Mouse (Mus musculus): ENCODE measurements around the gene Syngr1. TPM values are rescaled to one million over a fixed set of nuclear protein-coding genes. Genes with fewer than 3 reads are reported as not detected.
"Not testable (repeated sequence)": the region's sequence is repeated elsewhere in the genome, so short reads cannot be mapped to it uniquely, and the experiment has no call there.

Gene Syngr1
- polyA plus RNA-seq, 1 experiment = 94.8 TPM

DNA sequence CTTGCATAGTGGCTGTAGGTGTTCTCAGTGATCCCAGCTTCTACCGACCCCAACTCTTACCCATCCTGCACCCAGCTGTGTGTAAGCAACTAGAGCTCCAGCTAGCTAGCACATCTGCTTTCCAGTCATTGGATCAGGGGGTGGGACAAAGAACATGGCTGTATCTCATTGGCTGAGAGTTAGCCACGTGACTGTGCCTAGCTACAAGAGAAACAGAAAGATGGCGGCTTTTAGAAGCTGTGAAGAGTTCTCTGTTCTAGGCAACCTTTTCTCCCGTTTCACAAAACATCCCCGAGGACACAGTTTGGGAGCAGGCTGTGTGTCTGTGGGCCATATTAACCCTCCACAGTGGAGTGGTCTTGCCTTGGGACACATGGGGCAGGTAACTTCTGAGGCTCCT is 24.1 kb downstream of the Syngr1 start:
- no peaks in the 10 kb centered on the region for H3K27me3 ChIP-seq (replicated peaks; ENCODE audit: control insufficient read depth, insufficient read depth, low read length)
- DNase-seq = no peak
- H3K36me3 ChIP-seq (ENCODE audit: control insufficient read depth, insufficient read depth, low read length) = no peaks in the 10 kb centered on the region
- 72% methylated on average over 5 of the region's 5 CpGs for WGBS
- no peak for TF ChIP-seq POLR2A (IDR thresholded peaks at IDR 0.05; ENCODE audit: low read depth, low read length)
- no peak for TF ChIP-seq CTCF (conservative IDR thresholded peaks at IDR 0.05; ENCODE audit: insufficient read depth, insufficient read length, low read depth, low read length)
- H3K27ac ChIP-seq (ENCODE audit: insufficient read depth, low read depth, low read length) = no peak overlapping the region
- H3K4me1 ChIP-seq (ENCODE audit: control insufficient read depth, insufficient read depth, low read length) = no peaks in the 10 kb centered on the region
- H3K4me3 ChIP-seq (ENCODE audit: insufficient read depth, low read depth, low read length) = no peak overlapping the region

DNA sequence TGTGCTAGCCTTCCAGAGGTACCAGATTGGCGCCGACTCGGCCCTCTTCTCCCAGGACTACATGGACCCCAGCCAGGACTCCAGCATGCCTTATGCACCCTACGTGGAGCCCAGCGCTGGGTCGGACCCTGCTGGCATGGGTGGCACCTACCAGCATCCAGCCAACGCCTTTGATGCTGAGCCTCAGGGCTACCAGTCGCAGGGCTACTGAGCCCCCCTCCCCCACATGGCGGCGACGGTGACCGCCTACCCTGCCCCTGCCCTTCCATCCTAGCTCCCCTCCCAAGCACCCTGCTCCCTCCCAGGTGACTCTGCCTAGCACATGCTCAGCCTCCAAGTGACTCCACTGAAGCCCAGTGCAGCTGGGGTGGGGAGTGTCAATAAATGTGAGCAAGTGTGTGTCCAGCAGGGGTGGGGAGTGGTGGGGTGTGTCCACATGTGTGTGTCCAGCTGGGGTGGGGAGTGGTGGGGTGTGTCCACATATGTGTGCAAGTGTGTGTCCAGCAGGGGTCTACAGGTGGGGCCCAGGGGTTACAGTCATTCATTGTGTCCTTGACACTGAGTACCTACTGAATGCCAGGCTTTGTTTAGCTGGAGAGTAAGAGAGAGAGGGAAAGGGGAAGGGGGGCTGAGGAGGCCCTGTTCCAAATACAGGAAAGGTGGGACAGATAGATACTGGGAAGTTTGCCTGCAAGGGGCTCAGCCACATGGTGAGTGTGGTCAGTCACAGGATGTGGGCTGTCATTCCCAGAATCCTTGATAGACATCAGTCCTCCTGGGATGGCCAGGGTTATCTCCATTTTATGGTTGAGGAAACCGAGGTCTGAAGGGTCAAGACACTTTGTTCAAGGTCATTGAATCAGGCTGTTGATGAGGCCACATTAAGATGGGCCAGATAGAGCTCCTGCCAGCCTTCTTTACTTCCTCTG is 25.0 kb downstream of the Syngr1 start:
- Histone ChIP-seq H3K27ac (ENCODE audit: insufficient read depth, low read depth, low read length) (no peak overlapping the region), H3K36me3 (ENCODE audit: control insufficient read depth, insufficient read depth, low read length) (no peaks in the 10 kb centered on the region), H3K4me3 (ENCODE audit: insufficient read depth, low read depth, low read length) (no peak overlapping the region), H3K4me1 (ENCODE audit: control insufficient read depth, insufficient read depth, low read length) (no peaks in the 10 kb centered on the region), H3K27me3 (replicated peaks; ENCODE audit: control insufficient read depth, insufficient read depth, low read length) (no peaks in the 10 kb centered on the region)
- TF ChIP-seq POLR2A (IDR thresholded peaks at IDR 0.05; ENCODE audit: low read depth, low read length) (no peak), CTCF (conservative IDR thresholded peaks at IDR 0.05; ENCODE audit: insufficient read depth, insufficient read length, low read depth, low read length) (no peak)
- WGBS = 75% methylated on average over 13 of the region's 13 CpGs
- no peak for DNase-seq

DNA sequence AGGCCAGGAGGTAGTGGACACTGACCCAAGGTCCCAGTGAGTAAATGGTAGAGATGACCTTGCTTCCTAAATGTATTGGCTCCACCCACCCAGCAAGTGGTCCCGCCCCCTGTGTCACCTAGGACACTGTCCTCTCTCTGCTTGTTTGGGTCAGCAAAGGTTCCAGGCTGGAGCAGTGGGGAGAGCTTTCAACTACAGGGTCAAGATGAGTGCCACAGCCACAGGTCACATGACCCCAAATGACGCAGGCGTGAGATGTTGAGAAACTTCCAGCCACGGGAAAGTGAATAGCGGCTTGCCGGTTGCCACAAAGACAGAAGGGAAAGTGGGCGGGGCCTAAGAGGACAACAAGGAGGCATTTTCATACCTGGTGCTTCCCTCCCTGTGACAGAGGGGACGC is 26.0 kb downstream of the Syngr1 start:
- Histone ChIP-seq H3K27ac (ENCODE audit: insufficient read depth, low read depth, low read length) (no peak overlapping the region), H3K27me3 (replicated peaks; ENCODE audit: control insufficient read depth, insufficient read depth, low read length) (no peaks in the 10 kb centered on the region), H3K4me3 (ENCODE audit: insufficient read depth, low read depth, low read length) (no peak overlapping the region), H3K4me1 (ENCODE audit: control insufficient read depth, insufficient read depth, low read length) (no peaks in the 10 kb centered on the region), H3K36me3 (ENCODE audit: control insufficient read depth, insufficient read depth, low read length) (no peaks in the 10 kb centered on the region)
- TF ChIP-seq CTCF (conservative IDR thresholded peaks at IDR 0.05; ENCODE audit: insufficient read depth, insufficient read length, low read depth, low read length) = no peak
- 71% methylated on average over 8 of the region's 8 CpGs for WGBS
- DNase-seq = no peak

DNA sequence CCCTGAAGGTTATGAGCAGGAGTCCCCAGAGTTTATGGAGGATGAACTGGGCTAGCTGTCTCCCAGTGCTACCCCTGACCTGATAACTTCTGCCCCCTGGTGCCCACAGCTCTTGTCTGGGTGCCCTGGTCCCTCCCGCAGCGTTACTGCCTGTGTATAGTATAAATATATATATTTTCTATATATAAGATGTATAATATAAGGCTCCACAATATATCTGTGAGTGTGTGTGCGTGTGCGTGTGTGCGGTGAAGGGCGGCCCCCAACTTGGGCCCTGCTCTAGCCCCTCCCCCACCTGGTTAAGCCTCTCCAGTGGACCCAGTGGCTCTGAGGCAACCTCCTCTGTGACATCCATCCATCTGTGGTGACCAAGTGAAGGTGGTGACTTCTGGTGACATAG is 27.9 kb downstream of the Syngr1 start:
- H3K4me1 ChIP-seq (ENCODE audit: control insufficient read depth, insufficient read depth, low read length) = no peaks in the 10 kb centered on the region; the same call in 1 of the 2 replicates
- no peak for TF ChIP-seq CTCF (conservative IDR thresholded peaks at IDR 0.05; ENCODE audit: insufficient read depth, insufficient read length, low read depth, low read length)
- no peak for TF ChIP-seq POLR2A (IDR thresholded peaks at IDR 0.05; ENCODE audit: low read depth, low read length)
- DNase-seq = no peak
- no peak overlapping the region for H3K27ac ChIP-seq (ENCODE audit: insufficient read depth, low read depth, low read length)
- WGBS = 89% methylated on average over 6 of the region's 6 CpGs
- no peaks in the 10 kb centered on the region for H3K36me3 ChIP-seq (ENCODE audit: control insufficient read depth, insufficient read depth, low read length)
- no peaks in the 10 kb centered on the region for H3K27me3 ChIP-seq (replicated peaks; ENCODE audit: control insufficient read depth, insufficient read depth, low read length)
- no peak overlapping the region for H3K4me3 ChIP-seq (ENCODE audit: insufficient read depth, low read depth, low read length)

DNA sequence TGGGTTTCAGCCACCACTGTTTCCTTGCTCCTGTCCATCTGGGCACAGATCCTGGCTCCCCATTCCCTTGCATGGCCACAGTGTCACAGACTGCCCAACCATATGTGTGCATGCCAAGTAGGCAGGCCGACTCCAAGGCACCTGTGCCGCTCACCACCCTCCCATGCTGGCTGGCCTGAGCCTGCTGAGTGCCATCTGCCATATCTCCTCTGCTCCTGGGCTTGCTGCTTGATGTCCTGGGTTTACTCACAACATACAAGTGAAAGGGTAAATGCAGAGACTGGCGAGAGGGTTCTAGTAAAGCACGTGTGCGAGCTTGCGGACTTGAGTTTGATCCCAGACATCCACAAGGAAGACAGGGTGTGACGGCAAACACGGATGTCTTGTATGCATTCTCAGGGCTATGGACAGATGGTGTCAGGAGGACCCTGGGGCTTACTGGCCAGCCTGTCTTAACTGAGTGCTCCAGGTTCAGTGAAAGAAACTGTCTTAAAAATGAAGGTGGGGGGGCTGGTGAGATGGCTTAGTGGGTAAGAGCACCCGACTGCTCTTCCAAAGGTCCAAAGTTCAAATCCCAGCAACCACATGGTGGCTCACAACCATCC is 30.7 kb downstream of the Syngr1 start:
- Histone ChIP-seq H3K4me1 (ENCODE audit: control insufficient read depth, insufficient read depth, low read length) (peaks cover 8% of the 10 kb centered on the region; the same call in 1 of the 2 replicates), H3K4me3 (ENCODE audit: insufficient read depth, low read depth, low read length) (no peak overlapping the region), H3K27ac (ENCODE audit: insufficient read depth, low read depth, low read length) (no peak overlapping the region), H3K36me3 (ENCODE audit: control insufficient read depth, insufficient read depth, low read length) (no peaks in the 10 kb centered on the region), H3K27me3 (replicated peaks; ENCODE audit: control insufficient read depth, insufficient read depth, low read length) (no peaks in the 10 kb centered on the region)
- no peak for TF ChIP-seq POLR2A (IDR thresholded peaks at IDR 0.05; ENCODE audit: low read depth, low read length)
- no peak for TF ChIP-seq CTCF (conservative IDR thresholded peaks at IDR 0.05; ENCODE audit: insufficient read depth, insufficient read length, low read depth, low read length)
- DNase-seq = no peak
- WGBS = 88% methylated on average over 9 of the region's 9 CpGs

DNA sequence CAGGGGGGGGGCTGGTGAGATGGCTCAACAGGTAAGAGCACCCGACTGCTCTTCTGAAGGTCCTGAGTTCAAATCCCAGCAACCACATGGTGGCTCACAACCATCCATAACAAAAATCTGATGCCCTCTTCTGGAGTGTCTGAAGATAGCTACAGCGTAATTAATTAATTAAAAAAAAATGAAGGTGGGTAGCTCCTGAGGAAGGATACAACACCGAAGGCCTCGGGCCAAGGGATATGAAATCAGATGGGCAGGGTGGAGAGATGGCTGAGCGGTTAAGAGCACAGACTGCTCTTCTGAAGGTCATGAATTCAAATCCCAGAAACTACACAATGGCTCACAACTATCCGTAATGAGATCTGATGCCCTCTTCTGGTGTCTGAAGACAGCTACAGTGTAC is 31.3 kb downstream of the Syngr1 start:
- not testable (repeated sequence) for H3K27ac ChIP-seq (ENCODE audit: insufficient read depth, low read depth, low read length); H3K36me3 ChIP-seq (ENCODE audit: control insufficient read depth, insufficient read depth, low read length); H3K4me1 ChIP-seq (ENCODE audit: control insufficient read depth, insufficient read depth, low read length); H3K27me3 ChIP-seq (replicated peaks; ENCODE audit: control insufficient read depth, insufficient read depth, low read length); DNase-seq; H3K4me3 ChIP-seq (ENCODE audit: insufficient read depth, low read depth, low read length)
- WGBS = 96% methylated on average over 6 of the region's 6 CpGs

DNA sequence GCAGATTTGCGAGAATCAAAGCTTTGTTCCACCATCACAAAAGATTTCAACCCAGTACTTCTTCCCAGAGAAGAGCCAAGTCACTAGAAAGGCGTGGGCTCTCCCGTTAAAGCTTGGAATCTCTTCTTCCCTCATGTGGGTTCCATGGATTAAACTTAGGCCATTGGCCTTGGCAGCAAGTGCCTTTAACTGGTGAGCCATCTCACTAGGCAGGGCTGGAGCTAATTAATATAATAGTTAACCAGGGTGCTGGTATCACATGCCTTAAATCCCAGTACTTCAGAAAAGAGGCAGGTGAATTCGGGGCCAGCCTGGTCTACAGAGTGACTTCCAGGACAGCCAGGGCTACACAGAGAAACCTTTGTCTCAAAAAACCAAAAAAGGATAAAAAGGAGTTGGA is 33.5 kb downstream of the Syngr1 start:
- peak; percentile 86 for DNase-seq
- WGBS = 49% methylated on average over 4 of the region's 4 CpGs
- H3K4me3 ChIP-seq (ENCODE audit: insufficient read depth, low read depth, low read length) = no peak overlapping the region
- H3K36me3 ChIP-seq (ENCODE audit: control insufficient read depth, insufficient read depth, low read length) = no peaks in the 10 kb centered on the region
- TF ChIP-seq CTCF (conservative IDR thresholded peaks at IDR 0.05; ENCODE audit: insufficient read depth, insufficient read length, low read depth, low read length) (no peak), POLR2A (IDR thresholded peaks at IDR 0.05; ENCODE audit: low read depth, low read length) (no peak)
- no peaks in the 10 kb centered on the region for H3K27me3 ChIP-seq (replicated peaks; ENCODE audit: control insufficient read depth, insufficient read depth, low read length)
- H3K27ac ChIP-seq (ENCODE audit: insufficient read depth, low read depth, low read length) = no peak overlapping the region
- H3K4me1 ChIP-seq (ENCODE audit: control insufficient read depth, insufficient read depth, low read length) = peaks cover 8% of the 10 kb centered on the region; the same call in 1 of the 2 replicates
